Mouse (Mus musculus): ENCODE data around the gene Pcdh9. TPM values are rescaled to one million over a fixed set of nuclear protein-coding genes. Genes with fewer than 3 reads are reported as not detected.

Pcdh9 gene
- polyA plus RNA-seq, 1 experiment from 2014 or later: 24.1 TPM

DNA sequence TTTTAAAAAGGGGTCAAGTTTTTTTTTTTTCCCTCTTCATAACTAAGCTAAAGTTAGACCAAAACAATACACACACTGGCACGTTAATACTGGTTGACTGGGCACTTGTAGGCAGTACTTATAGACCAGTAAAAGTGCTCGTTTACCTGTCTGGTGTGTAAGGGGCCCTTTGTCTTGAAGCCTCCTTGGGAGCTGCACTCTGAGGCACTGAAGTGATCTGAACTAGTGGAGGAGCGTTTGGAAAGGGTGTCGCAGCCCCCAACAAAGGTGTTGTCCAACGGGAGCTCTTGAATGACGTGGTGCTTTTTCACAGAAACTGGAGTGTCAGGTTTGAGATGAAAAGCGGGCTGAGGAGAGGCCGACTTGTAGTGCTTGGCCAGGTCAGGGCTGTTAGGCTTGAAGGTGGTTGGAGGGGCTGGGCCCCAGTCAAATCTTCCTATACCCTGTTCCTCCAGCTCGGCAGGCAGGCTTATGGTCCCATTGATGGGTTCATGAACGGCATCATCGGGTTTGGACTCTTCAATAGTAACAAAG is 4.9 kb downstream of the Pcdh9 start:
- Histone ChIP-seq H3K36me3 (ENCODE audit: control insufficient read depth, insufficient read depth, low read length) (no peaks in the 10 kb centered on the region), H3K27me3 (ENCODE audit: control insufficient read depth, insufficient read depth, low read length) (no peaks in the 10 kb centered on the region), H3K9ac (ENCODE audit: low read length) (no peak overlapping the region), H3K4me3 (replicated peaks; ENCODE audit: low read length) (no peak overlapping the region), H3K4me2 (ENCODE audit: low read depth, low read length) (no peak overlapping the region), H3K9me3 (replicated peaks; ENCODE audit: control insufficient read depth, low read length) (no peaks in the 10 kb centered on the region), H3K4me1 (ENCODE audit: control insufficient read depth, insufficient read depth, low read length) (0 out of 2 replicates have a peak, but pooled peaks cover 3% of the 10 kb centered on the region), H3K27ac (ENCODE audit: low read length) (no peak overlapping the region)
- ATAC-seq (ENCODE audit: insufficient read depth, low FRiP score): no peak
- 72% methylated on average over 11 of the region's 11 CpGs for WGBS

DNA sequence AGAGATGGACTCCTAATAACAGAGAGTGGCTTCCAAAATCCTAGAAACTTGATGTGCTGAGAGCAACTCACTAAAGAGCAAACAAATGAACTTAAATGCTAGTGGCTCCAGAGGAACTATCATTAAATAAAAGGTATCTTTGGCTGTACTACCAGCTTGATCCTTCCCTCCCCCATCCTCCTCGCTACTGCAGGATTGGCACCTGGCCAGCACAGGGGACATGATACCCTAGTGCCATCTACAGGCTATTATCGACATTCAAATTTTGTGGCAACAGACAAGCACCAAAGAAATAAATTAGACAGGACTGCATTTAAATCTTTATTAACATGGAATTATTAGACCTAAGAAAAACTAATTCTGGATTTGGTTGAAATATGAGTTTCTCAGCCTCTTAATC is 6.0 kb downstream of the Pcdh9 start:
- H3K27ac ChIP-seq (ENCODE audit: low read length): no peak overlapping the region
- no peak overlapping the region for H3K4me3 ChIP-seq (replicated peaks; ENCODE audit: low read length)
- WGBS: 3% methylated on average over 2 of the region's 2 CpGs
- no peaks in the 10 kb centered on the region for H3K27me3 ChIP-seq (ENCODE audit: control insufficient read depth, insufficient read depth, low read length)
- H3K4me2 ChIP-seq (ENCODE audit: low read depth, low read length): no peak overlapping the region
- H3K9ac ChIP-seq (ENCODE audit: low read length): no peak overlapping the region
- no peaks in the 10 kb centered on the region for H3K9me3 ChIP-seq (replicated peaks; ENCODE audit: control insufficient read depth, low read length)
- ATAC-seq (ENCODE audit: insufficient read depth, low FRiP score): no peak
- 0 out of 2 replicates have a peak, but pooled peaks cover 3% of the 10 kb centered on the region for H3K4me1 ChIP-seq (ENCODE audit: control insufficient read depth, insufficient read depth, low read length)
- no peaks in the 10 kb centered on the region for H3K36me3 ChIP-seq (ENCODE audit: control insufficient read depth, insufficient read depth, low read length)

DNA sequence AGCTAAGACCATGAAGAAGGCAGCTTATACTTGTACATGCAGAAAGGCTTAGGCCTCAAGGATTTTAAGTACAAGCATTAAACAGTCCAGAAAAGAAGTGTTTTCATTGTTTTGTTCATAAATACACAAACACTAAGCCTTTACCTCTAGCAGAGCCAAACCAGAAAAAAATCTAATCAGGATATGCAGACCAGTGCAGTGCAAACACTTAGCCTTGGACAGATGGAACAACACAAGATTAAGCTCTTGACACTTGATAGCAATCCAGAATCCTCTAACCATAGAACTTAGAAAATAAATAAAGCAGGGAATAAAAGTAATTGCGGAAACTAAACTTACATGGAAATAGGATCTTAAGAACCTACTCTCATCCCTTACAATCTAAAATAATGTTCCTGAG is 10.4 kb downstream of the Pcdh9 start:
- WGBS: 71% methylated on average over 1 of the region's 1 CpGs
- H3K27me3 ChIP-seq (ENCODE audit: control insufficient read depth, insufficient read depth, low read length): no peaks in the 10 kb centered on the region
- no peak overlapping the region for H3K27ac ChIP-seq (ENCODE audit: low read length)
- no peaks in the 10 kb centered on the region for H3K9me3 ChIP-seq (replicated peaks; ENCODE audit: control insufficient read depth, low read length)
- no peak overlapping the region for H3K4me2 ChIP-seq (ENCODE audit: low read depth, low read length)
- H3K9ac ChIP-seq (ENCODE audit: low read length): no peak overlapping the region
- H3K4me1 ChIP-seq (ENCODE audit: control insufficient read depth, insufficient read depth, low read length): no peaks in the 10 kb centered on the region
- no peaks in the 10 kb centered on the region for H3K36me3 ChIP-seq (ENCODE audit: control insufficient read depth, insufficient read depth, low read length)
- no peak for ATAC-seq (ENCODE audit: insufficient read depth, low FRiP score)
- no peak overlapping the region for H3K4me3 ChIP-seq (replicated peaks; ENCODE audit: low read length)

DNA sequence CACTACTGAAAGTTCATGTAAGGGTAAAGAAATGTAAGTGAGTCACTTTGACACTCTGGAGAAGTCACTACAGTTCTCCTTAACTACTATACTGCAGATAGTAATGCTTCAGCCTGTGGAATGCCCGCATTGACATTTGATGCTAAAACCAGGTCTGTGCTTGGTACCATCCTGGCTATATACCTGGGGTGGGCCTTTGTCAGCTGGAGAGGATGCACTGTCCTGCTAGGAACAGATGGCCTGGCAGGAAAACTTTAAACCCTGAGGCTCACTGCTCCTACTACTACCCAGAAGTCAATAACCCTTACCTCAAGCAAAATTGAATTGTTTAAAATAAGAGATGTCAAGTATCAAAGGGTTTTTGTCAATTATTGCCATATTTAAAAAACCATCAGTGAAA is 14.5 kb downstream of the Pcdh9 start:
- 90% methylated on average over 1 of the region's 1 CpGs for WGBS
- no peak overlapping the region for H3K4me3 ChIP-seq (replicated peaks; ENCODE audit: low read length)
- no peaks in the 10 kb centered on the region for H3K27me3 ChIP-seq (ENCODE audit: control insufficient read depth, insufficient read depth, low read length)
- no peaks in the 10 kb centered on the region for H3K36me3 ChIP-seq (ENCODE audit: control insufficient read depth, insufficient read depth, low read length)
- H3K4me2 ChIP-seq (ENCODE audit: low read depth, low read length): no peak overlapping the region
- H3K4me1 ChIP-seq (ENCODE audit: control insufficient read depth, insufficient read depth, low read length): no peaks in the 10 kb centered on the region
- no peak overlapping the region for H3K27ac ChIP-seq (ENCODE audit: low read length)
- H3K9ac ChIP-seq (ENCODE audit: low read length): no peak overlapping the region
- ATAC-seq (ENCODE audit: insufficient read depth, low FRiP score): no peak
- no peaks in the 10 kb centered on the region for H3K9me3 ChIP-seq (replicated peaks; ENCODE audit: control insufficient read depth, low read length)

DNA sequence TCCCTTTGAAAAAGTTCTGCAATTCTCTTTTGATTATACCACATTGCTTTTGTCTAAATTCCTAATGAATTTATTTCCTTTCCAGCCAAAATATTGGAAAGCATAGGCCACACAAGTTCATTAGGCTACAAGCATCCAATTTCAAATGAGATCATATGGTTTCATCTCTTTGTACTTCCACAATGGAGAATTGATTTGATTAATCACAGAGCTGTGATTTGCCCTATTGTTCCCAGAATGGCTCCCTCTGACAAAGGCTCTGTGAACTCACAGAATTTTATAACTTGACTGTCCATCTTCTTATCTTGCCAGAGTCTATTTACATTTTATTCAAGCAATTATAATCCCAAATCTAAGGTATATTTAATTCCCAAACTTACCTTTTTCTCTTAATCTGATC is 22.3 kb downstream of the Pcdh9 start:
- ATAC-seq (ENCODE audit: insufficient read depth, low FRiP score): no peak
- Histone ChIP-seq H3K4me3 (replicated peaks; ENCODE audit: low read length) (no peak overlapping the region), H3K4me2 (ENCODE audit: low read depth, low read length) (no peak overlapping the region)

DNA sequence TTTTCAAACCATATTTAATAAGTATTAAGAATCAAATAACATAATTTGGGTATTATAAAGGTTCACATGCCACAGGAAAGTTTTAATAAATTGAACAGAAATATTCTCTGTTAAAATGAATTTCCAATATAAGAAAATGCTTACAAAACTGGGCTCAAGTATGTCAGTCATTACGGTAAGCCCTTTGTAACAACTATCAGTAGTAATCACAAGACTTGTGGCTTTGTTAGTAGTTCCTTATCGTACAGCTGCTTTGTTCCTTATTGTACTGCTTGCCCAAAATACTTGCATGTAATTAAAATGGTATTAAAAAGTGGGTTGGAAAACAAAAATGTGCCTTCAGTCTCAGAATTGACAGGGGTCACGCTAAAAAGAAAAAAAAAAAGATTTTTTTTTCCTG is 32.4 kb downstream of the Pcdh9 start:
- Histone ChIP-seq H3K27ac (ENCODE audit: low read length) (no peak overlapping the region), H3K4me1 (ENCODE audit: control insufficient read depth, insufficient read depth, low read length) (no peaks in the 10 kb centered on the region), H3K36me3 (ENCODE audit: control insufficient read depth, insufficient read depth, low read length) (no peaks in the 10 kb centered on the region), H3K9me3 (replicated peaks; ENCODE audit: control insufficient read depth, low read length) (no peaks in the 10 kb centered on the region), H3K4me3 (replicated peaks; ENCODE audit: low read length) (no peak overlapping the region), H3K9ac (ENCODE audit: low read length) (no peak overlapping the region), H3K27me3 (ENCODE audit: control insufficient read depth, insufficient read depth, low read length) (no peaks in the 10 kb centered on the region), H3K4me2 (ENCODE audit: low read depth, low read length) (no peak overlapping the region)
- no peak for ATAC-seq (ENCODE audit: insufficient read depth, low FRiP score)
- WGBS: 81% methylated on average over 3 of the region's 3 CpGs

More for the DNA sequence above, 22.3 kb downstream of the Pcdh9 start:
- Histone ChIP-seq H3K9me3 (replicated peaks; ENCODE audit: control insufficient read depth, low read length) (no peaks in the 10 kb centered on the region), H3K36me3 (ENCODE audit: control insufficient read depth, insufficient read depth, low read length) (no peaks in the 10 kb centered on the region), H3K27ac (ENCODE audit: low read length) (no peak overlapping the region), H3K9ac (ENCODE audit: low read length) (no peak overlapping the region), H3K27me3 (ENCODE audit: control insufficient read depth, insufficient read depth, low read length) (no peaks in the 10 kb centered on the region), H3K4me1 (ENCODE audit: control insufficient read depth, insufficient read depth, low read length) (no peaks in the 10 kb centered on the region)

DNA sequence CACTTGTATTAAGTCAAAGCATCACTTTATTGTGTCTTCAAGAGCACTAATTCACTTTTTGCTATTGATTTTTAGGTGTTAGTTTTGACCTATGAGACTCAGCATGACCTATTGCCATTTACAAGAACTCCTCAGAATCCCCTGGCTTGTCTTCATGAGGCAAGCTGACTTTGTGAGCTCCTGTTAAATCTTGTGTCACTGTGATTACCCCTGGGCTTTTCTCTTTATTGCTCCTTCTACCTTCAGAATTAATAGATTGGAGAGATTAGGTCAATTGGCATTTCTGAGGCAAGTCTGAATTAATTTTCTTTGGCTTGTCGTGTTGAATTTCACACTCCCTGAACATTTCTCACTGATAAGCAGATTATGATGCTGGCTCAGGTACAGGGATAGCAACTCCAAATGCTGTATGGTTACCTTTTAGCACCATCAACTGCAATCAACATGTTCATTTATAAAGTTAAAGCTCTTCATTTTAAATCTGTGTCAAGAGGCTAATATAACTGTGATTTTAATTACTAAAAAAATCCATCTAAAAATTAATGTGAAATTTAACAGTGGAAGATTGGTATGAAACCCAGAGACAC is 44.3 kb downstream of the Pcdh9 start:
- no peak overlapping the region for H3K27ac ChIP-seq (ENCODE audit: low read length)
- no peaks in the 10 kb centered on the region for H3K27me3 ChIP-seq (ENCODE audit: control insufficient read depth, insufficient read depth, low read length)
- no peaks in the 10 kb centered on the region for H3K36me3 ChIP-seq (ENCODE audit: control insufficient read depth, insufficient read depth, low read length)
- WGBS: 54% methylated on average over 1 of the region's 1 CpGs
- no peak overlapping the region for H3K4me3 ChIP-seq (replicated peaks; ENCODE audit: low read length)
- H3K9me3 ChIP-seq (replicated peaks; ENCODE audit: control insufficient read depth, low read length): no peaks in the 10 kb centered on the region
- no peak overlapping the region for H3K4me2 ChIP-seq (ENCODE audit: low read depth, low read length)
- no peaks in the 10 kb centered on the region for H3K4me1 ChIP-seq (ENCODE audit: control insufficient read depth, insufficient read depth, low read length)
- ATAC-seq (ENCODE audit: insufficient read depth, low FRiP score): no peak
- H3K9ac ChIP-seq (ENCODE audit: low read length): no peak overlapping the region

DNA sequence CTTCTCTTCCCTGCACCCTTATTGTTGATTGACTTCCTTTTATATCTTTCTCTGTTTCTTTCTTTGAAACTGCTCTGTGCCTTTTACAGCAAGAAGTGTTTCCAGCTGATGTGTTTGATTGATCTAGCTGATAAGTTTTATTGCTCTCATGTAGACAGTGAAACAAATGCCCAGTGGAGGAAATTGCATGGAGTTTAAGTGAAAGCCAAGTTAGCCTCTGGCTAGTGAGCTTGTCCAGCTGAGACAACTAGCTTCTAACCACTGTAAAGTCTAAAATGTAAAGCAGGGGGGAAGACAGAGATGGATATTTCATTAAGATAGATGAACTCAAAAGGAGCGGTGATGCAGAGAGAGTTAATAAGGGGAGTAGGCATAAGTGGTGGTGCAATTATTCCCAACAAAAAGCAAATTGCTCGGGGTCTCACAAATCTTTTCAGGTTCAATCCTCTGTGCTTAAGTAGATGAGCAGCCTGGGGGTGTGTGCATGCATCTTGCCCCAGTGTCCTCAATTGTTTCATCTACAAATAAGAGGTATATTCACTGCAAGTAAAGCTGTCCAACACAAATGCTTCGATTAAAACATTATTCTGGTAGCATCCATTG is 47.7 kb downstream of the Pcdh9 start:
- H3K9me3 ChIP-seq (replicated peaks; ENCODE audit: control insufficient read depth, low read length): no peaks in the 10 kb centered on the region
- no peak for ATAC-seq (ENCODE audit: insufficient read depth, low FRiP score)
- WGBS: 80% methylated on average over 3 of the region's 3 CpGs

DNA sequence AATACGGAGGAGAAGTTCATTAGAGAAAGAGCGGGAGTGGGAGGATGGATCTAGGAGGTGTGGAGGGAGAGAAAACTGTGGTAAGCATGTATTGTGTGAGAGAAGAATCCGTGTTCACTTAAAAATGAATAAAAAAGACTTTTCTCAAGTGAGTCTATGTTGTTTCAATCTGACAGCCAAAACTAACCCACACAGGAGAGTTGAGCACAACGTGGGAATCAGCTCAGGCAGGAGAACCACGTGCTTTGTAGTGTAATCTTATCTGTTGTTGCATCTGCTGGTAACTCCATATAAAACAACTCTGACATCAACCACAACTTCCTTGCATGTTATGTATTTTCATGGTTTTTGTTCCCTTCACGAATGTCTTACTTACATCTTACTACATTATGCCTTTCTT is 58.0 kb downstream of the Pcdh9 start:
- H3K4me2 ChIP-seq (ENCODE audit: low read depth, low read length): no peak overlapping the region
- H3K9ac ChIP-seq (ENCODE audit: low read length): no peak overlapping the region
- H3K36me3 ChIP-seq (ENCODE audit: control insufficient read depth, insufficient read depth, low read length): no peaks in the 10 kb centered on the region
- H3K4me1 ChIP-seq (ENCODE audit: control insufficient read depth, insufficient read depth, low read length): no peaks in the 10 kb centered on the region
- H3K27ac ChIP-seq (ENCODE audit: low read length): no peak overlapping the region
- no peaks in the 10 kb centered on the region for H3K27me3 ChIP-seq (ENCODE audit: control insufficient read depth, insufficient read depth, low read length)
- H3K4me3 ChIP-seq (replicated peaks; ENCODE audit: low read length): no peak overlapping the region
- no peak for ATAC-seq (ENCODE audit: insufficient read depth, low FRiP score)
- no peaks in the 10 kb centered on the region for H3K9me3 ChIP-seq (replicated peaks; ENCODE audit: control insufficient read depth, low read length)
- WGBS: 85% methylated on average over 6 of the region's 6 CpGs

More for the DNA sequence above, 47.7 kb downstream of the Pcdh9 start:
- Histone ChIP-seq H3K36me3 (ENCODE audit: control insufficient read depth, insufficient read depth, low read length) (no peaks in the 10 kb centered on the region), H3K4me1 (ENCODE audit: control insufficient read depth, insufficient read depth, low read length) (no peaks in the 10 kb centered on the region), H3K4me3 (replicated peaks; ENCODE audit: low read length) (no peak overlapping the region), H3K4me2 (ENCODE audit: low read depth, low read length) (no peak overlapping the region), H3K27ac (ENCODE audit: low read length) (no peak overlapping the region), H3K9ac (ENCODE audit: low read length) (no peak overlapping the region), H3K27me3 (ENCODE audit: control insufficient read depth, insufficient read depth, low read length) (no peaks in the 10 kb centered on the region)

All from stomach, embryonic 16.5 days (tissue).